Mouse (Mus musculus) hindbrain, embryonic 15.5 days (tissue): ENCODE measurements around the gene Naa60. TPM values are rescaled to one million over a fixed set of nuclear protein-coding genes. Genes with fewer than 3 reads are reported as not detected.

ENCODE experiments used
- ATAC-seq: fragments of 200-750 bp; cut with Nextera tagmentation; 2 replicates; pipeline ENCODE4 v1.8.0; 2017; ENCODE audit warnings: low read depth, moderate number of reproducible peaks, moderate TSS enrichment; ENCODE audit not compliant: low FRiP score
- H3K27ac ChIP-seq: fragments of 300-500 bp; sonication (generic); replicated peaks from 2 replicates; pipeline ENCODE4 v1.5.1; 2015; ENCODE audit warnings: mild to moderate bottlenecking, inconsistent platforms
- H3K27me3 ChIP-seq: fragments of 300-500 bp; sonication (generic); 2 replicates; pipeline ENCODE4 v1.6.1; 2015; ENCODE audit warnings: control low read depth, inconsistent platforms
- H3K36me3 ChIP-seq: fragments of 300-500 bp; sonication (generic); 2 replicates; pipeline ENCODE4 v1.6.1; 2015; ENCODE audit warnings: control low read depth, inconsistent platforms
- H3K4me1 ChIP-seq: fragments of 300-500 bp; sonication (generic); replicated peaks from 2 replicates; pipeline ENCODE4 v1.6.1; 2015; ENCODE audit warnings: control low read depth, inconsistent platforms
- H3K4me2 ChIP-seq: fragments of 300-500 bp; sonication (generic); 2 replicates; pipeline ENCODE4 v1.6.1; 2015; ENCODE audit warnings: moderate library complexity, mild to moderate bottlenecking, inconsistent platforms
- H3K4me3 ChIP-seq: fragments of 300-500 bp; sonication (generic); 2 replicates; pipeline ENCODE4 v1.5.1; 2015; ENCODE audit warnings: mild to moderate bottlenecking, inconsistent platforms
- H3K9ac ChIP-seq: fragments of 300-500 bp; sonication (generic); 2 replicates; pipeline ENCODE4 v1.6.1; 2015; ENCODE audit warnings: inconsistent platforms
- H3K9me3 ChIP-seq: fragments of 300-500 bp; sonication (generic); 2 replicates; pipeline ENCODE4 v1.6.1; 2016; ENCODE audit warnings: control low read depth, inconsistent platforms
- WGBS: fragments of 180-500 bp; shearing (Covaris S2); methylation state at CpG from one replicate; pipeline ENCODE4 v1.1.7; 2015; 5-methylcytosine and 5-hydroxymethylcytosine counted together
- polyA plus RNA-seq: library from polyadenylated mRNA; unstranded; fragments of >200 nt; fragmentation: Nextera tagmentation; extraction: Ambion mirVana; gene quantifications from 2 replicates; pipeline ENCODE4 v1.2.1, GENCODE M21; 2015

Naa60 gene
- 93.0 and 102 TPM in 2 replicates for polyA plus RNA-seq

DNA sequence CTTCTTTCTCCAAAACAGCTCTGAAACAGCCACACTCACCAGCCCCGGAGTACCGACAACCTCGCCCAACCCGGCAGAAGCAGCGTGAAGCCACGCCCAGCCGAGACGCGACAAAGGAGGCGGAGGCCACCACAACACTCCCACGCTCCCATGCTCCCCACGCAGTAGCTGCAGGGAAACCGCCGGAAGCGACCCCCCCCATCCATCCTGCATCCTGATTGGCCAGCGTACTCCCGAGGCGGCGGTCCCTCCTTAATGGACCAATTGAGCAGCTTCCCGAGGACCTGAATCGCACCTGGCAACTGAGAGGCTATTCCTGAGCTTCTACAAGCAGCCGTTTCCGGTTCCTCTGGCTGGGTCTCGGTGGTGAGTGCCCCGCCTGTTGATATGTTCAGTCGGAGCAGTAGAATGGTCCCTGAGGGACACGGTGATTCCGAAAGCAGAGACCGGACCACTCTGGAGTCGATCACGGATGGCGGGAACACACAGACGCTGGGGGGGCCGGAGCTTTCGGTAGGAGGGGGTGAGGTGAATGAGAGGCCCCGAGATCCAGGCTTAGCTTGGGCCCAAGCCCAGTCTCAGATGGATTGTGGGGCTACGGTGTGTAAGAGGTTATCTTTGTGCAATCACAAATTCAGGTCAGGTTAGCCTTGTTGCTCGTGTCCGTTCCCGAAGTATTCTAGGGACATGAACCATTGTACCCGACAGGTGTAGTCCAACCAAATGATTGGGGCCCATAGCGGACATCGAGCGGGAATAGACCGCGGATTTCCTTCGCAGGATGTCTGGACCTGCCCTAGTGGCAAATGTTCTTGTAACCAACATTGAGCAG lies at the start of gene Naa60:
Gene Naa60 (plus strand): TSS at position 160 of the 832 bp plus-strand sequence.
- Histone ChIP-seq H3K4me1 (peaks cover 22% of the 10 kb centered on the region), H3K36me3 (peaks cover 14% of the 10 kb centered on the region), H3K27me3 (no peaks in the 10 kb centered on the region), H3K9me3 (no peaks in the 10 kb centered on the region), H3K4me2 (peak within 1 kb of the TSS; percentile 79), H3K27ac (peak within 1 kb of the TSS; percentile 68), H3K9ac (peak within 1 kb of the TSS; percentile 64), H3K4me3 (peak within 1 kb of the TSS; percentile 57)
- peak; percentile 98 for ATAC-seq
- WGBS, result 3% methylated on average over 47 of the region's 47 CpGs

DNA sequence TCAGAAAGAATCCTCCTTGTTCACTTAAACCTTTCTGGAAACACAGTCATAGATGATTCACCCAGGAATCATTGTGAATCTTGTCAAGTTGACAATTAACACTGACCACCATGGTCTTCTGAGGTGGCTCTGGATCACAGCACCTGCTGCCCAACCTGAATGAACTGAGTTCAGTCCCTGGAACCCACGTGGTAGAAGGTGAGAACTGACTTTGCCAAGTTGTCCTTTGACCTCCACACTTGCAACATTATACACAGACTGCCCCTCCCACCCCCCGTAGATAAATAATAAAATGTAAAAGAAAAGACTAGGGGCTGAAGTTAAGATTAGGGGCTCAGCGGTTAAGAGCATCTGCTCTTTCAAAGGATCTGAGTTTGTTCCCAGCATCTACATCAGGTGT lies 44.2 kb upstream of the Naa60 start:
- no peak for ATAC-seq
- Histone ChIP-seq H3K9me3 (no peaks in the 10 kb centered on the region), H3K9ac (no peak overlapping the region), H3K4me1 (no peaks in the 10 kb centered on the region), H3K4me2 (no peak overlapping the region), H3K36me3 (no peaks in the 10 kb centered on the region), H3K4me3 (no peak overlapping the region), H3K27ac (no peak overlapping the region), H3K27me3 (no peaks in the 10 kb centered on the region)
- WGBS, result 62% methylated on average over 3 of the region's 3 CpGs

DNA sequence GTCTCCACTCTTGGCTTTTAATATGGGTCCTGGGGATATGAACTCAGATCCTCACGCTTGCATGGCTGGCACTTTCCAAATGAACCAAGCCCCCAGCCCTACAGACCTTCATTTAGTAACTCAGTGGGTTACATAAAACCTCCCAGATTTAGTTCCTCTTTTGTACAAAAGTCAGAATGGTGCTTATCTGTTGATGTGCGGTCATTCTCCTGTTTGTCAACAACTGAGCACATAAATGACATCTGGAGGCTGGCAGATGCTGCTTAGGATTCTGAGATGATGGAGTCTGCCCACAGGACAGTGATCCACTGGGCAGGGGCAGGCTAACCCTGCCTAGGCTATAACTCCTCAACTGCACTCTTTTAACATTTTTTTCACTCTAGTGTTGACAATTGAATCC lies 42.4 kb upstream of the Naa60 start:
- Histone ChIP-seq H3K9me3 (no peaks in the 10 kb centered on the region), H3K36me3 (no peaks in the 10 kb centered on the region), H3K4me1 (no peaks in the 10 kb centered on the region), H3K4me3 (no peak overlapping the region), H3K27ac (no peak overlapping the region), H3K9ac (no peak overlapping the region), H3K27me3 (no peaks in the 10 kb centered on the region), H3K4me2 (no peak overlapping the region)
- WGBS, result 93% methylated on average over 2 of the region's 2 CpGs
- ATAC-seq, result no peak

DNA sequence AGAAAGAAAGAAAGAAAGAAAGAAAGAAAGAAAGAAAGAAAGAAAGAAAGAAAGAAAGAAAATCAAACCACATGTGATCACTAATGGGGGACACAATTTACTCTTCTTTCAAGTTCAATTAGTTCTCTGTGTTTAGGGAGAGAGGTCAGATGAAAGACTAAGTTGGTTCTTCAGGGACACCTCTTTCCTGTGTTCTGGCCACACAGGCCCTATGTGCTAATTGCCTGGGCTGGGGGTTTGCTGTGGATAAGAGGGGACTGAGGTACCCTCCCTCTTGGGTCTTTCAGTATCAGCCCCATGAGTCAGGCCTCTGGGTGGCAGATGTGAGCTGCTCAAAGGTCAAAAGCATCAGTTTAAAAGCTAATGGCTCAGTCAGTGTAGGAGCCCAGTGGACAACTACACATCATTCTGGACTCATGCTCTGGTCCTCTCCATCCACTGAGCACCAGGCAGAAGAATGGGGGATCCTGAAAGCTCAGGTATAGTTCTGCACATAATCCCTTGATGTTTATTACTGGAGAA lies 41.5 kb upstream of the Naa60 start, which contains the start of gene Olfr15:
Gene Olfr15 (plus strand): TSS at position 291 of the 522 bp plus-strand sequence.
- Histone ChIP-seq H3K4me1 (no peaks in the 10 kb centered on the region), H3K36me3 (no peaks in the 10 kb centered on the region), H3K4me2 (no peak within 1 kb of the TSS), H3K27ac (no peak within 1 kb of the TSS), H3K9ac (no peak within 1 kb of the TSS), H3K9me3 (no peaks in the 10 kb centered on the region), H3K4me3 (no peak within 1 kb of the TSS), H3K27me3 (no peaks in the 10 kb centered on the region)
- ATAC-seq, result no peak

DNA sequence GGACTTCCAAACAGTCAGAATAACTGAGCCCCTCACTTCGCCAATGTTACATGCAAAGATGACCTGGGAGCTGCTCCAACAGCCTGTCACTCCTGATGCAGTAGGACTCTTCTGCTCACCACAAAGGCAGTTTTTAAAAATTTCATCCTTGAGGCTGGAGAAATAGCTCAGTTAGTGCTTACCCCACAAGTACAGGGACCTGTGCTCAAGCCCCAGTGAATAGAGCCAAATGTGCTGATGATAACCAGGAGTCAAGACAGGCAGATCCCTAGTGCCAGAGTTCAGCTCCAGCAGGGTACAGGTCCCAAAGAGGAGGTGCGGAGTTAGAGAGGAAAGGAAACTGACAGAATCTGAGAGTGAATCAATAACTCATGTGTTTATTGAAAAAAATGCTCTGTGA lies 36.7 kb upstream of the Naa60 start:
- Histone ChIP-seq H3K4me2 (no peak overlapping the region), H3K27ac (no peak overlapping the region), H3K36me3 (no peaks in the 10 kb centered on the region), H3K27me3 (no peaks in the 10 kb centered on the region), H3K9me3 (no peaks in the 10 kb centered on the region), H3K4me3 (no peak overlapping the region), H3K9ac (no peak overlapping the region), H3K4me1 (no peaks in the 10 kb centered on the region)
- no peak for ATAC-seq
- 85% methylated on average over 2 of the region's 2 CpGs for WGBS

DNA sequence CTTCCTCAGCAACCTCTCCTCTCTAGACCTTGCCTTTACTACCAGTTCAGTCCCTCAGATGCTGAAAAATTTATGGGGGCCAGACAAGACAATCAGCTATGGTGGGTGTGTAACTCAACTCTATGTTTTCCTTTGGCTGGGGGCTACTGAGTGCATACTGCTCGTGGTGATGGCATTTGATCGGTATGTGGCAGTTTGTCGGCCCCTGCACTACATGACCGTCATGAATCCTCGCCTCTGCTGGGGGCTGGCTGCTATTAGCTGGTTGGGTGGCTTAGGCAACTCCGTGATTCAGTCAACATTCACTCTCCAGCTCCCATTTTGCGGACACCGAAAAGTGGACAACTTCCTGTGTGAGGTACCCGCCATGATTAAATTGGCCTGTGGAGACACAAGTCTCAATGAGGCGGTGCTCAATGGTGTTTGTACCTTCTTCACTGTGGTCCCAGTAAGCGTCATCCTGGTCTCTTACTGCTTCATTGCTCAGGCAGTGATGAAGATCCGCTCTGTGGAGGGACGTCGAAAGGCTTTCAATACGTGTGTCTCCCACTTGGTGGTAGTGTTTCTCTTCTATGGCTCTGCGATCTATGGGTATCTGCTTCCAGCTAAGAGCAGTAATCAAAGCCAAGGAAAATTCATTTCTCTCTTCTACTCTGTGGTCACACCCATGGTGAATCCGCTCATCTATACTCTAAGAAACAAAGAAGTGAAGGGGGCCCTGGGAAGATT lies 32.9 kb upstream of the Naa60 start:
- Histone ChIP-seq H3K9ac (no peak overlapping the region), H3K4me2 (no peak overlapping the region), H3K27ac (no peak overlapping the region), H3K27me3 (no peaks in the 10 kb centered on the region), H3K4me1 (0 out of 2 replicates have a peak, but pooled peaks cover 6% of the 10 kb centered on the region), H3K36me3 (no peaks in the 10 kb centered on the region), H3K9me3 (no peaks in the 10 kb centered on the region), H3K4me3 (no peak overlapping the region)
- no peak for ATAC-seq
- 62% methylated on average over 17 of the region's 17 CpGs for WGBS

DNA sequence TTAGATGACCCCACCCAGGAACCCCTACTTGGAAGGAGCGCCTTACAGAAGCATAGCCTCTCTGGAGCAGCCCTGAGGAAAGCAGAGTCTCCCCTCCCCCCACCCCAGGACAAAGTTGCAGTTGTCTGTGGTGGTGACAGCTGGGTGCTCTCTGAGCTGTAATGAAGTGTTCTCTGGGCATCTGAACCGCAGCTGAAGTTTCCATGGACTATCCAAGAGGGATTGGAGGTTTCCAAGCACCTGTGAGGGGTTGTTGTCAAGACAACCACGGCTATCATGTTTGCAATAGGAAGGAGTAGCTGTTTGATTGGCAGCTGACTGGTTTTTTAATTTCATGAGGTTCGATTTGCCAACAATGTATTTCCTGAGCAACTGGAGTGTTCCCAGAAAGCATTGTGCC lies 29.2 kb upstream of the Naa60 start:
- Histone ChIP-seq H3K9ac (no peak overlapping the region), H3K4me3 (no peak overlapping the region), H3K4me1 (peaks cover 14% of the 10 kb centered on the region), H3K27me3 (no peaks in the 10 kb centered on the region), H3K27ac (no peak overlapping the region), H3K4me2 (no peak overlapping the region), H3K9me3 (no peaks in the 10 kb centered on the region), H3K36me3 (no peaks in the 10 kb centered on the region)
- ATAC-seq, result no peak
- WGBS, result 39% methylated on average over 4 of the region's 4 CpGs

DNA sequence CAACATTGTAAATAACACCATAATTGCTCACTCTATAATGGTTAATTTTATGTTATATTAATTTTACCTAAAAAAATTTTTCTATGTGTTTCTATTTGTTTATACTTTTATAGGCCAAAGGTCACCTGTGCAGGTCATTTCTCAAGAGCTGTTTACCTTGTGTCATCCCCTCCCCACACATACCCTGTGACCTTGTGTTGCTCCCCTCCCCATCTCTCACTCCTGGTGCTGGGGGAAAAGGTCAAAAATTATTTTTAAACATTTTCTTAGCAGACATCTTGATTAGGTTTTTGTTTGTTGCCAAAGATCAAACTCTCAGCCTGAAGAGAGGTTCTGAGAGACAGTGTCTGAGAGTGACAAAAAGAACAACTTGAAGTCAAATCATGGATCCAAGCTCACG lies 28.4 kb upstream of the Naa60 start:
- WGBS, result 77% methylated on average over 1 of the region's 1 CpGs
- no peak for ATAC-seq
- Histone ChIP-seq H3K9ac (no peak overlapping the region), H3K27ac (no peak overlapping the region), H3K27me3 (no peaks in the 10 kb centered on the region), H3K4me1 (peaks cover 15% of the 10 kb centered on the region), H3K4me3 (no peak overlapping the region), H3K36me3 (no peaks in the 10 kb centered on the region), H3K9me3 (no peaks in the 10 kb centered on the region), H3K4me2 (no peak overlapping the region)

DNA sequence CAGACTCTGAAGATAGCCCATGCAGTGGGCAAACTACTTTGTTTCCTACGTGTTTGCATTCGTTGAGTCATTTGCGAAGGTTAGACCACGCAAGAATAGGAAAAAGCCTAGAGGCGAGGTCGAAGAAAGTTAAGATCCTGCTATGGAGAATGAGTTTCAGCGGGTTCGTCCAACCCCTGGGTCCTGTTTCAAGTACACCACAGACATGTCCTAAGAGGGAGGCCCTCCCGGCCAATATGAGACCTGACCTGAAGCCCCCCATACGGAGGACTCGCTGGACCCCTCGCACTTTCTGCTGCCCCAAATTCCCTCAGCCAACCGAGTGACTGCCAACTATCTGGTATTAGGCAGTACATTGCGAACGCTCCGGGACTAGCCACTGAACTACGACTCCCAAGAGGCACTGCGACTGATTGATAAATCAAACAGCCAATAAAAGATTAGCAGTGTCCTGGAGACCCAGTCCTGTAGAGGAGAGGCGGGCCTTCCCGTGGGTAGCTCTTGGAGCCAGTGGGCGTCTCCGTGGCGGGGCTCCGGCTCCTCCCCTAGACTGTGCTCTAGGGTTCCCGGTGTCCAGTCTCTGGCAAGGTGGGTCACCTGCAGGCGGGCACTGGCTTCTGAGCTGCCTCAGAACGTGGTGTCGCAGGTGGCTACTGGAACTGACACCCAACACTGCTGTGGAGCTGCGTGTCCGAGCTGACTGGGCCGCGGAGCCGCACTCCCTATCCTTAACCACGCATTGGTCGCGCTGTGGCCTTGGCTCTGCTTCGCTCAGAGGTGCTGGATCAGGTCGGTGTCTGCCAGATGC lies 25.3 kb upstream of the Naa60 start, which contains the start of gene Zfp174:
Gene Zfp174 (plus strand): TSS at position 558 of the 808 bp plus-strand sequence.
- no peaks in the 10 kb centered on the region for H3K9me3 ChIP-seq
- peaks cover 15% of the 10 kb centered on the region for H3K4me1 ChIP-seq
- peak within 1 kb of the TSS; percentile 77 for H3K4me3 ChIP-seq
- H3K27me3 ChIP-seq, result no peaks in the 10 kb centered on the region
- ATAC-seq, result peak; percentile 99
- H3K9ac ChIP-seq, result peak within 1 kb of the TSS; percentile 69
- H3K4me2 ChIP-seq, result peak within 1 kb of the TSS; percentile 65
- no peaks in the 10 kb centered on the region for H3K36me3 ChIP-seq
- H3K27ac ChIP-seq, result peak within 1 kb of the TSS; percentile 58
- 4% methylated on average over 38 of the region's 38 CpGs for WGBS

DNA sequence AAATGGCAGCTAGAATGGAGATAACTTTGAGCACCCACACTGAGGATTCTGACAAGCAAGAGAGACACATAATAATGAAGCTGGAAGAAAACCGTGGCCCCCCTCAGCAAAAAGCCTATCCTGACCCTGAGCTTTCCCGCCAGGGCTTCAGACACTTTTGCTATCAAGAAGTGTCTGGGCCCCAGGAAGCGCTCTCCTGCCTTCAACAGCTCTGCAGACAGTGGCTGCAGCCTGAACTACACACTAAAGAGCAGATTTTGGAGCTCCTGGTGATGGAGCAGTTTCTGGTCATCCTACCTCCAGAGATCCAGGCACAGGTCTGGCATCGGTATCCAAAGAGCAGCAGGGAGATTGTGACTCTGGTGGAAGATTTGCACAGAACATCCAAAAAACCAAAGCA lies 24.3 kb upstream of the Naa60 start:
- H3K27me3 ChIP-seq, result no peaks in the 10 kb centered on the region
- no peaks in the 10 kb centered on the region for H3K9me3 ChIP-seq
- no peak overlapping the region; the same call in 1 of the 2 replicates for H3K27ac ChIP-seq
- H3K9ac ChIP-seq, result peak overlapping the region; percentile 69
- WGBS, result 68% methylated on average over 4 of the region's 4 CpGs
- no peak for ATAC-seq
- H3K4me3 ChIP-seq, result peak overlapping the region; percentile 77
- H3K36me3 ChIP-seq, result no peaks in the 10 kb centered on the region
- H3K4me1 ChIP-seq, result peaks cover 13% of the 10 kb centered on the region
- peak overlapping the region; percentile 65 for H3K4me2 ChIP-seq

DNA sequence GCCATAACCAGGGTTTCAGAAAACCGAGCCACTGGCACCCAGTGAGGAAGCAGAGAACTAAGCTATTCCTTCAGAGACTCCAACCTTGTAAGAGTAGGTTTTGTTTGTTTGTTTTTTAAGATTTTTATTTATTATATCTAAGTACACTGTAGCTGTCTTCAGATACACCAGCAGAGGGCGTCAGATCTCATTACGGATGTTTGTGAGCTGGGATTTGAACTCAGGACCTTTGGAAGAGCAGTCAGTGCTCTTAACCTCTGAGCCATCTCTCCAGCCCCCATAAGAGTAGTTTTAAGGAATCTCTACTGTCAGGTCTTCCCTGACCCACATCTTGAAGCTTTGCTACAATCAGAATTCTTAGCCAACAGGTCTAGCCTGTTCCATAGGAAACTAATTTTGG lies 23.8 kb upstream of the Naa60 start:
- 84% methylated on average over 3 of the region's 3 CpGs for WGBS
- no peak overlapping the region for H3K9ac ChIP-seq
- H3K27me3 ChIP-seq, result no peaks in the 10 kb centered on the region
- H3K4me2 ChIP-seq, result peak overlapping the region; percentile 65; the same call in 1 of the 2 replicates
- no peak overlapping the region for H3K4me3 ChIP-seq
- H3K9me3 ChIP-seq, result no peaks in the 10 kb centered on the region
- H3K4me1 ChIP-seq, result peaks cover 9% of the 10 kb centered on the region
- no peak for ATAC-seq
- H3K36me3 ChIP-seq, result no peaks in the 10 kb centered on the region
- no peak overlapping the region for H3K27ac ChIP-seq
